8 mouse cellular contexts compared by ENCODE assay signal in the genomic region with DNA sequence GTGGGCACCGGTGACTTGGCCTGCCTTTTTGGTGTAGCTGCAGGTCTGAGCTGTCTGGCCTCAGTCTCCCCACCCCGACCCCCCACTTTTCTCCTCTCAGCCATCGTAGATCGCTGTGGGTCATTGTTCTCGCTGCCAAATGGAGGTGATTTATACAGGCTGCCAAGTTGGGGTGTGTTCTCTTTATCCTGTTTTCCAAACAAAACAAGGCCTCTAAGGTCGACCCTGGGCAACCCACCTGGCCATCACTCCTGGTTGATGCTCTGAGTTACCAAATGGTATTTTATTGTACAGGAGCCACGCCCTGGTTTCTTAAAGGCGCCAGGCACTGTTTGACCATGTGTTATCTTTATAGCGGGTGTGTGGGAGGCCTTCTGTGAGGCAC. TPM values are rescaled to one million over a fixed set of nuclear protein-coding genes. Genes with fewer than 3 reads are reported as not detected.
DNase-seq lines count a peak whose midpoint lies in the region; ATAC-seq and TF ChIP-seq lines count a peak whose summit lies in the region.

No protein-coding gene starts in this region.

- peak overlapping the region; percentile 76 for H3K4me2 ChIP-seq in forebrain, embryonic 15.5 days (replicated peaks)
- peak overlapping the region; percentile 82 for H3K4me2 ChIP-seq in liver, embryonic 16.5 days (ENCODE audit: low read depth, low read length)

- whole genome bisulfite sequencing in heart, embryonic 10.5 days: 10% methylated on average over 9 of the region's 9 CpGs
- WGBS in forebrain, embryonic 15.5 days: 3% methylated on average over 9 of the region's 9 CpGs
- WGBS in liver, embryonic 16.5 days (ENCODE audit: insufficient replicate concordance): 1% methylated on average over 9 of the region's 9 CpGs

- 0 out of 2 replicates have a peak, but pooled peaks cover under 1% of the 10 kb centered on the region for H3K9me3 ChIP-seq in heart, embryonic 10.5 days
- no peaks in the 10 kb centered on the region for H3K9me3 ChIP-seq in ES-E14 (ENCODE audit: control insufficient read depth, insufficient read depth, low read depth, low read length)
- H3K9me3 ChIP-seq in forebrain, embryonic 15.5 days: no peaks in the 10 kb centered on the region
- H3K9me3 ChIP-seq in liver, embryonic 16.5 days (replicated peaks; ENCODE audit: control insufficient read depth, low read length): no peaks in the 10 kb centered on the region

- in situ Hi-C loops in ES-E14 (cut with MboI; ENCODE audit: low sequenced_read_pairs in 2 of 2, unreplicated experiment in 2 of 2): no loop called here

- no peak for DNase-seq in heart, embryonic 10.5 days (ENCODE audit: low spot score)
- DNase-seq in heart, postnatal 14 days: no peak
- no peak for DNase-seq in ES-E14 (ENCODE audit: low read depth, low spot score)
- DNase-seq in natural killer cell, adult 2 months (ENCODE audit: low spot score in 2 of 2): no peak
- DNase-seq in B cell, adult 2 months: no peak
- no peak for DNase-seq in c-Kit-positive CD71-positive TER-119-positive erythroid progenitor cells, embryonic 14.5 days (ENCODE audit: low spot score)

- peak overlapping the region; percentile 88 for H3K4me3 ChIP-seq in heart, embryonic 10.5 days
- H3K4me3 ChIP-seq in ES-E14 (ENCODE audit: insufficient read depth in 1 of 2, low read depth in 1 of 2, low read length in 2 of 2, poor library complexity in 1 of 2, severe bottlenecking in 1 of 2): peak overlapping the region; percentile 80 to 85
- H3K4me3 ChIP-seq in forebrain, embryonic 15.5 days: peak overlapping the region; percentile 69
- peak overlapping the region; percentile 63 for H3K4me3 ChIP-seq in liver, embryonic 16.5 days (ENCODE audit: low read depth, low read length)

- no peak overlapping the region for H3K9ac ChIP-seq in ES-E14 (ENCODE audit: insufficient read depth, low read depth, low read length, poor library complexity, severe bottlenecking)
- peak overlapping the region; percentile 99 for H3K9ac ChIP-seq in forebrain, embryonic 15.5 days (replicated peaks)
- H3K9ac ChIP-seq in liver, embryonic 16.5 days (ENCODE audit: low read depth, low read length): no peak overlapping the region

- H3K36me3 ChIP-seq in heart, embryonic 10.5 days: no peaks in the 10 kb centered on the region; the same call in 1 of the 2 replicates
- H3K36me3 ChIP-seq in ES-E14 (ENCODE audit: control insufficient read depth, insufficient read depth, low read length, poor library complexity, severe bottlenecking): no peaks in the 10 kb centered on the region
- H3K36me3 ChIP-seq in forebrain, embryonic 15.5 days: no peaks in the 10 kb centered on the region
- no peaks in the 10 kb centered on the region for H3K36me3 ChIP-seq in liver, embryonic 16.5 days (ENCODE audit: control insufficient read depth, insufficient read depth)

- ATAC-seq in forebrain, embryonic 15.5 days (replicated peaks): peak; percentile 15
- no peak for ATAC-seq in liver, embryonic 16.5 days (ENCODE audit: low read depth)

- intact Hi-C loops in heart, postnatal 14 days (cut with DNase I): no loop called here

- H3K4me1 ChIP-seq in heart, embryonic 10.5 days: peaks cover 44% of the 10 kb centered on the region
- H3K4me1 ChIP-seq in ES-E14 (ENCODE audit: control insufficient read depth in 2 of 2, insufficient read depth in 2 of 2, low read length in 2 of 2, poor library complexity in 1 of 2): peaks cover 3% of the 10 kb centered on the region in 2 experiments; a peak in 1 of 4 replicates
- H3K4me1 ChIP-seq in forebrain, embryonic 15.5 days: peaks cover 37% of the 10 kb centered on the region
- H3K4me1 ChIP-seq in liver, embryonic 16.5 days (ENCODE audit: control insufficient read depth, low read depth, low read length): no peaks in the 10 kb centered on the region; the same call in 1 of the 2 replicates

- peak overlapping the region; percentile 93 for H3K27ac ChIP-seq in heart, embryonic 10.5 days
- H3K27ac ChIP-seq in ES-E14 (ENCODE audit: insufficient read depth, low read depth, low read length, poor library complexity, severe bottlenecking): no peak overlapping the region
- peak overlapping the region; percentile 96 for H3K27ac ChIP-seq in forebrain, embryonic 15.5 days (replicated peaks)
- no peak overlapping the region for H3K27ac ChIP-seq in liver, embryonic 16.5 days (ENCODE audit: low read length)

- H3K27me3 ChIP-seq in heart, embryonic 10.5 days (ENCODE audit: insufficient read depth, poor library complexity, severe bottlenecking): peaks cover 17% of the 10 kb centered on the region
- H3K27me3 ChIP-seq in forebrain, embryonic 15.5 days: no peaks in the 10 kb centered on the region
- peaks cover 25% of the 10 kb centered on the region for H3K27me3 ChIP-seq in liver, embryonic 16.5 days (ENCODE audit: control insufficient read depth, insufficient read depth, low read depth, low read length)

TF ChIP-seq in ES-E14, 5 proteins besides CTCF, POLR2A, EP300 and RAD21:
- TF ChIP-seq CHD2 (IDR thresholded peaks at IDR 0.05; ENCODE audit: low read depth, low read length) (no peak), ZNF384 (IDR thresholded peaks at IDR 0.05; ENCODE audit: low read depth, low read length) (no peak), HCFC1 (IDR thresholded peaks at IDR 0.05; ENCODE audit: borderline replicate concordance, insufficient read depth, low read length) (no peak), MAFK (IDR thresholded peaks at IDR 0.05; ENCODE audit: insufficient read depth, low read depth, low read length) (no peak), ZC3H11A (IDR thresholded peaks at IDR 0.05; ENCODE audit: borderline replicate concordance, low read depth, low read length) (no peak)

RNA-seq across cellular contexts. Expression of a gene that starts 1.0 kb away (rescaled TPM):
- polyA plus RNA-seq in heart, embryonic 10.5 days (2016; fragmentation: Nextera tagmentation; extraction: Ambion mirVana): 7.7 and 9.9 TPM in 2 replicates
- 10 to 100 TPM; 23.4 to 32.5 TPM for total RNA-seq in heart, postnatal 14 days (2021)
- 4.0 and 4.8 TPM in 2 replicates for total RNA-seq in ES-E14 (2012; rRNA removed)
- 42.8 and 50.9 TPM in 2 replicates for polyA plus RNA-seq in forebrain, embryonic 15.5 days (2015; fragmentation: Nextera tagmentation; extraction: Ambion mirVana)
- polyA plus RNA-seq in liver, embryonic 16.5 days (2015; fragmentation: Nextera tagmentation; extraction: Ambion mirVana): 0.77 and 0.99 TPM in 2 replicates

RNA-seq across cellular contexts. Expression of a gene that starts 46.7 kb away (rescaled TPM):
- 11.4 and 12.1 TPM in 2 replicates for polyA plus RNA-seq in heart, embryonic 10.5 days (2016; fragmentation: Nextera tagmentation; extraction: Ambion mirVana)
- total RNA-seq in heart, postnatal 14 days (2021): 1 to 10 TPM; 3.8 to 4.3 TPM
- 13.7 and 21.7 TPM in 2 replicates for total RNA-seq in ES-E14 (2012; rRNA removed)
- polyA plus RNA-seq in forebrain, embryonic 15.5 days (2015; fragmentation: Nextera tagmentation; extraction: Ambion mirVana): 10.6 and 10.7 TPM in 2 replicates
- polyA plus RNA-seq in liver, embryonic 16.5 days (2015; fragmentation: Nextera tagmentation; extraction: Ambion mirVana): 1.1 and 1.2 TPM in 2 replicates

RNA-seq across cellular contexts. Expression of a gene that starts 54.6 kb away (rescaled TPM):
- not detected in 2 replicates for polyA plus RNA-seq in heart, embryonic 10.5 days (2016; fragmentation: Nextera tagmentation; extraction: Ambion mirVana)
- total RNA-seq in heart, postnatal 14 days (2021): not detected
- not detected in 2 replicates for total RNA-seq in ES-E14 (2012; rRNA removed)
- not detected in 2 replicates for polyA plus RNA-seq in forebrain, embryonic 15.5 days (2015; fragmentation: Nextera tagmentation; extraction: Ambion mirVana)
- not detected in 2 replicates for polyA plus RNA-seq in liver, embryonic 16.5 days (2015; fragmentation: Nextera tagmentation; extraction: Ambion mirVana)

Comparison
In these comparisons a context has a peak if more than half of its experiments do, and no peak if none do; other contexts are left out.
1. H3K27ac ChIP-seq: peak in heart, embryonic 10.5 days (single experiment) and forebrain, embryonic 15.5 days (single experiment); none in ES-E14 (single experiment) and liver, embryonic 16.5 days (single experiment).
2. Peak in every context shown above with its lines, with median percentiles within 50 percentile points of each other: H3K4me3 ChIP-seq.